Mouse (Mus musculus) lung, embryonic 14.5 days (tissue): Measurements from ENCODE around the gene Fam19a5. TPM values are rescaled to one million over a fixed set of nuclear protein-coding genes. Genes with fewer than 3 reads are reported as not detected.
A peak's percentile ranks its signal among the peaks of the same experiment; 100 is the strongest.

ENCODE experiments used
- ATAC-seq: fragments of 200-750 bp; cut with Nextera tagmentation; 2 replicates; pipeline ENCODE4 v1.8.0; 2017; ENCODE audit warnings: mild to moderate bottlenecking, moderate TSS enrichment, moderate library complexity; ENCODE audit not compliant: insufficient read depth
- DNase-seq: peaks from one replicate; pipeline ENCODE4 v3.0.0-alpha.2; 2015
- H3K27ac ChIP-seq: fragments of 300-500 bp; sonication (generic); 2 replicates; pipeline ENCODE4 v1.5.1; 2014; ENCODE audit warnings: low read depth, mild to moderate bottlenecking, moderate library complexity
- H3K27me3 ChIP-seq: fragments of 300-500 bp; sonication (generic); 2 replicates; pipeline ENCODE4 v1.6.1; 2014; ENCODE audit warnings: low read length, control low read depth; ENCODE audit not compliant: insufficient read depth
- H3K36me3 ChIP-seq: fragments of 300-500 bp; sonication (generic); 2 replicates; pipeline ENCODE4 v1.6.1; 2014; ENCODE audit warnings: control low read depth; ENCODE audit not compliant: insufficient read depth
- H3K4me1 ChIP-seq: fragments of 300-500 bp; sonication (generic); 2 replicates; pipeline ENCODE4 v1.6.1; 2014; ENCODE audit warnings: antibody characterized with exemption, control low read depth; ENCODE audit not compliant: insufficient read depth
- H3K4me2 ChIP-seq: fragments of 300-500 bp; sonication (generic); 2 replicates; pipeline ENCODE4 v1.6.1; 2014; ENCODE audit warnings: mild to moderate bottlenecking
- H3K4me3 ChIP-seq: fragments of 300-500 bp; sonication (generic); 2 replicates; pipeline ENCODE4 v1.5.1; 2014; ENCODE audit warnings: low read depth, low read length
- H3K9ac ChIP-seq: fragments of 300-500 bp; sonication (generic); 2 replicates; pipeline ENCODE4 v1.6.1; 2014
- H3K9me3 ChIP-seq: fragments of 300-500 bp; sonication (generic); 2 replicates; pipeline ENCODE4 v1.6.1; 2016; ENCODE audit warnings: low read depth, low read length, control low read depth
- CTCF ChIP-seq: IDR thresholded peaks from 2 replicates; pipeline ENCODE4 v1.5.1; 2016; ENCODE audit warnings: antibody characterized with exemption, low read depth
- WGBS: fragments of 180-500 bp; shearing (Covaris S2); extraction: QIAGEN DNeasy Blood & Tissue Kit; methylation state at CpG from one replicate; pipeline ENCODE4 v1.1.7; 2014; 5-methylcytosine and 5-hydroxymethylcytosine counted together
- polyA plus RNA-seq: library from polyadenylated mRNA; unstranded; fragments of >200 nt; fragmentation: Nextera tagmentation; extraction: Ambion mirVana; gene quantifications from 2 replicates; pipeline ENCODE4 v1.2.1, GENCODE M21; 2014

Fam19a5 gene
- polyA plus RNA-seq, 1 experiment from 2014 or later = 0.75 TPM

- no peak for ATAC-seq
- H3K4me1 ChIP-seq = no peaks in the 10 kb centered on the region
- H3K9ac ChIP-seq = no peak overlapping the region
- H3K4me2 ChIP-seq = no peak overlapping the region
- WGBS = 89% methylated on average over 13 of the region's 13 CpGs
- H3K9me3 ChIP-seq = no peaks in the 10 kb centered on the region
- no peaks in the 10 kb centered on the region for H3K36me3 ChIP-seq
- H3K4me3 ChIP-seq = no peak overlapping the region
- DNase-seq = no peak
- H3K27ac ChIP-seq = no peak overlapping the region
- TF ChIP-seq CTCF = no peak
- H3K27me3 ChIP-seq = no peaks in the 10 kb centered on the region
Observed at GRCm38 (mm10) chr15:87666041-87666750, 122.1 kb downstream of the Fam19a5 start.

- H3K36me3 ChIP-seq = no peaks in the 10 kb centered on the region
- H3K27me3 ChIP-seq = no peaks in the 10 kb centered on the region
- no peak for DNase-seq
- no peak for ATAC-seq
- H3K4me2 ChIP-seq = no peak overlapping the region
- no peaks in the 10 kb centered on the region for H3K9me3 ChIP-seq
- no peaks in the 10 kb centered on the region for H3K4me1 ChIP-seq
- 77% methylated on average over 7 of the region's 7 CpGs for WGBS
- no peak for TF ChIP-seq CTCF
- H3K9ac ChIP-seq = no peak overlapping the region
- H3K4me3 ChIP-seq = no peak overlapping the region
- no peak overlapping the region for H3K27ac ChIP-seq
Observed at GRCm38 (mm10) chr15:87667416-87667815, 123.3 kb downstream of the Fam19a5 start.

GRCm38 (mm10) chr15:87668112-87668511, 124.0 kb downstream of the Fam19a5 start:
- DNase-seq (peak; percentile 0), ATAC-seq (no peak)
- Histone ChIP-seq H3K27me3 (no peaks in the 10 kb centered on the region), H3K9me3 (no peaks in the 10 kb centered on the region), H3K4me1 (no peaks in the 10 kb centered on the region), H3K4me3 (no peak overlapping the region), H3K36me3 (no peaks in the 10 kb centered on the region), H3K9ac (no peak overlapping the region), H3K27ac (no peak overlapping the region), H3K4me2 (no peak overlapping the region)
- no peak for TF ChIP-seq CTCF
- 73% methylated on average over 5 of the region's 5 CpGs for WGBS

GRCm38 (mm10) chr15:87671929-87672328, 127.8 kb downstream of the Fam19a5 start:
- 49% methylated on average over 9 of the region's 9 CpGs for WGBS
- Histone ChIP-seq H3K4me3 (no peak overlapping the region), H3K9ac (no peak overlapping the region), H3K27me3 (no peaks in the 10 kb centered on the region), H3K9me3 (no peaks in the 10 kb centered on the region), H3K4me1 (no peaks in the 10 kb centered on the region), H3K27ac (no peak overlapping the region), H3K36me3 (no peaks in the 10 kb centered on the region), H3K4me2 (no peak overlapping the region)
- DNase-seq = peak; percentile 41
- no peak for TF ChIP-seq CTCF
- ATAC-seq = no peak

GRCm38 (mm10) chr15:87678711-87679110, 134.6 kb downstream of the Fam19a5 start:
- Histone ChIP-seq H3K27ac (no peak overlapping the region), H3K4me3 (no peak overlapping the region), H3K9ac (no peak overlapping the region), H3K27me3 (no peaks in the 10 kb centered on the region), H3K36me3 (no peaks in the 10 kb centered on the region), H3K9me3 (no peaks in the 10 kb centered on the region), H3K4me1 (no peaks in the 10 kb centered on the region), H3K4me2 (no peak overlapping the region)
- ATAC-seq (no peak), DNase-seq (no peak)
- 40% methylated on average over 6 of the region's 6 CpGs for WGBS
- TF ChIP-seq CTCF = no peak

- no peaks in the 10 kb centered on the region for H3K9me3 ChIP-seq
- no peak overlapping the region for H3K27ac ChIP-seq
- no peak for DNase-seq
- H3K4me1 ChIP-seq = no peaks in the 10 kb centered on the region
- TF ChIP-seq CTCF = no peak
- no peak overlapping the region for H3K4me3 ChIP-seq
- 54% methylated on average over 3 of the region's 3 CpGs for WGBS
- ATAC-seq = no peak
- H3K9ac ChIP-seq = no peak overlapping the region
- H3K36me3 ChIP-seq = no peaks in the 10 kb centered on the region
- H3K4me2 ChIP-seq = no peak overlapping the region
- no peaks in the 10 kb centered on the region for H3K27me3 ChIP-seq
Observed at GRCm38 (mm10) chr15:87682410-87682809, 138.3 kb downstream of the Fam19a5 start.

- no peak for TF ChIP-seq CTCF
- H3K36me3 ChIP-seq = no peaks in the 10 kb centered on the region
- H3K9ac ChIP-seq = no peak overlapping the region
- ATAC-seq = no peak
- no peak for DNase-seq
- no peak overlapping the region for H3K27ac ChIP-seq
- H3K4me3 ChIP-seq = no peak overlapping the region
- no peaks in the 10 kb centered on the region for H3K4me1 ChIP-seq
- 40% methylated on average over 10 of the region's 10 CpGs for WGBS
- H3K27me3 ChIP-seq = no peaks in the 10 kb centered on the region
- H3K9me3 ChIP-seq = no peaks in the 10 kb centered on the region
- H3K4me2 ChIP-seq = no peak overlapping the region
Observed at GRCm38 (mm10) chr15:87686415-87687040, 142.4 kb downstream of the Fam19a5 start.
